Comparison of ENCODE assay signal across 8 mouse cellular contexts in the genomic region with DNA sequence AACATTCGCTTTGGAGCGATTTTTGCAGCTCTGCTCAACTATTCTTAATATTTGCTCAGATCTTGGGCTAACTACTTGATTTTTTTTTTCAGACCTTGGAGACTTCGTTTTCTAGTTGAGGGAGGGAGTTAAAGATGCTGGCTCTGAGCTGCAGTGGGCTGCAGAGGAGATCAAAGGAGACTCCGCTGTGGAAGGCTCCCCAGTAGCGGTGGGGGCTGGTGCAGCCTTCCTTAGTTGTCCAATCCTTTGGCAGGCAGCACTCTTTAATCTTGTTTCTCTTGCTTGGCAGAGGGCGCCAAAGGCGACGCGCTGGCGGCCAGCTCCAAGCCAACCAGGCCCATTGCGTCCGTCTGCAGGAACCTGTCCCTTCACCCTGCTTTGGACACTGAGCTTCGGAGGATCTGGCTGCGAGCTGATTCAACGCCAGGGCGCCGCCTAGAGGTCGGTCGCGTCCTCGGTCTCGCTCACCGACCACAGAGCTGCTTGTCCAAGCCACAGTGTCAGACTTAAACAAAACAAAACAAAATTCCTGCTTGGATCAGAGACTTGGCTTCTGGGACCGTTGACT. TPM values are rescaled to one million over a fixed set of nuclear protein-coding genes. Genes with fewer than 3 reads are reported as not detected.
DNase-seq lines count a peak whose midpoint lies in the region; ATAC-seq and TF ChIP-seq lines count a peak whose summit lies in the region.

No protein-coding gene starts in this region.

- H3K9me3 ChIP-seq in hindbrain, embryonic 11.5 days (ENCODE audit: control insufficient read depth, low read length) = no peaks in the 10 kb centered on the region
- H3K9me3 ChIP-seq in hindbrain, embryonic 14.5 days (ENCODE audit: control insufficient read depth, low read length) = no peaks in the 10 kb centered on the region
- no peaks in the 10 kb centered on the region for H3K9me3 ChIP-seq in MEL (replicated peaks; ENCODE audit: insufficient read depth, low read length)

- 1% methylated on average over 24 of the region's 24 CpGs for WGBS in hindbrain, embryonic 11.5 days
- 1% methylated on average over 24 of the region's 24 CpGs for WGBS in hindbrain, embryonic 14.5 days

- TF ChIP-seq RAD21 in MEL (IDR thresholded peaks at IDR 0.05; ENCODE audit: low read depth, low read length) = peak; percentile 14

- DNase-seq in hindbrain, embryonic 11.5 days (ENCODE audit: low spot score) = peak; percentile 89
- no peak for DNase-seq in hindbrain, embryonic 14.5 days (ENCODE audit: low spot score)
- peak; percentile 55 for DNase-seq in MEL (ENCODE audit: low read depth, low spot score)
- DNase-seq in kidney, postnatal 10 days = peak; percentile 95
- peak; percentile 92 for DNase-seq in mesoderm, embryonic 11.5 days (ENCODE audit: low read depth, low spot score)
- DNase-seq in urinary bladder, postnatal 4 days (ENCODE audit: low spot score in 2 of 2) = peak; percentile 70 to 76
- no peak for DNase-seq in left cerebral cortex, postnatal 36 days (ENCODE audit: low spot score in 2 of 2)

- ATAC-seq in hindbrain, embryonic 11.5 days (ENCODE audit: low FRiP score) = no peak
- no peak for ATAC-seq in hindbrain, embryonic 14.5 days (ENCODE audit: low FRiP score)

- TF ChIP-seq POLR2A in MEL (IDR thresholded peaks at IDR 0.05; ENCODE audit: control insufficient read depth in 1 of 2, insufficient read depth in 1 of 2, low read depth in 1 of 2, low read length in 2 of 2, poor library complexity in 1 of 2) = no peak
- TF ChIP-seq POLR2A in cortical plate, adult 2 months (IDR thresholded peaks at IDR 0.05; ENCODE audit: extremely low read depth, insufficient read depth, low read length) = no peak

- H3K27ac ChIP-seq in hindbrain, embryonic 11.5 days (ENCODE audit: low read depth, low read length) = no peak overlapping the region
- no peak overlapping the region for H3K27ac ChIP-seq in hindbrain, embryonic 14.5 days
- no peak overlapping the region for H3K27ac ChIP-seq in MEL (ENCODE audit: control insufficient read depth, low read depth, low read length)
- H3K27ac ChIP-seq in cortical plate, adult 2 months (ENCODE audit: insufficient read depth, low read length) = no peak overlapping the region

- no peak overlapping the region for H3K4me3 ChIP-seq in hindbrain, embryonic 11.5 days (ENCODE audit: low read depth, low read length)
- no peak overlapping the region for H3K4me3 ChIP-seq in hindbrain, embryonic 14.5 days (replicated peaks; ENCODE audit: low read length)
- no peak overlapping the region for H3K4me3 ChIP-seq in MEL (ENCODE audit: control insufficient read depth in 1 of 2, insufficient read depth in 1 of 2, low read depth in 2 of 2, low read length in 2 of 2)
- no peak overlapping the region for H3K4me3 ChIP-seq in cortical plate, adult 2 months (ENCODE audit: insufficient read depth, low read length)

- intact Hi-C loops in left cerebral cortex, postnatal 36 days (cut with DNase I) = no loop called here

- H3K27me3 ChIP-seq in hindbrain, embryonic 11.5 days (ENCODE audit: control insufficient read depth, insufficient read depth, low read length) = peaks cover 100% of the 10 kb centered on the region
- peaks cover 99% of the 10 kb centered on the region for H3K27me3 ChIP-seq in hindbrain, embryonic 14.5 days (ENCODE audit: control insufficient read depth, insufficient read depth, low read length)
- peaks cover 12% of the 10 kb centered on the region in 2 experiments for H3K27me3 ChIP-seq in MEL (ENCODE audit: control insufficient read depth in 1 of 2, insufficient read depth in 2 of 2, low read length in 2 of 2)

- no peak for TF ChIP-seq EP300 in MEL (IDR thresholded peaks at IDR 0.05; ENCODE audit: low read depth in 1 of 2, low read length in 2 of 2)

- H3K36me3 ChIP-seq in hindbrain, embryonic 11.5 days (ENCODE audit: control insufficient read depth, insufficient read depth, low read length) = no peaks in the 10 kb centered on the region
- no peaks in the 10 kb centered on the region for H3K36me3 ChIP-seq in hindbrain, embryonic 14.5 days (replicated peaks; ENCODE audit: control insufficient read depth, insufficient read depth)
- no peaks in the 10 kb centered on the region for H3K36me3 ChIP-seq in MEL (ENCODE audit: control insufficient read depth in 1 of 2, insufficient read depth in 2 of 2, low read length in 2 of 2)

- H3K4me1 ChIP-seq in hindbrain, embryonic 11.5 days (replicated peaks; ENCODE audit: control insufficient read depth, insufficient read depth, low read length) = no peaks in the 10 kb centered on the region
- H3K4me1 ChIP-seq in hindbrain, embryonic 14.5 days (replicated peaks; ENCODE audit: control insufficient read depth, insufficient read depth, low read length) = no peaks in the 10 kb centered on the region
- H3K4me1 ChIP-seq in MEL (ENCODE audit: control insufficient read depth in 1 of 2, insufficient read depth in 2 of 2, low read length in 2 of 2) = no peaks in the 10 kb centered on the region
- no peaks in the 10 kb centered on the region for H3K4me1 ChIP-seq in cortical plate, adult 2 months (ENCODE audit: control insufficient read depth, insufficient read depth, low read length)

- no peak overlapping the region for H3K9ac ChIP-seq in hindbrain, embryonic 11.5 days (ENCODE audit: low read depth, low read length)
- no peak overlapping the region for H3K9ac ChIP-seq in hindbrain, embryonic 14.5 days
- no peak overlapping the region for H3K9ac ChIP-seq in MEL (ENCODE audit: control insufficient read depth, low read depth, low read length, poor library complexity, severe bottlenecking)

- no peaks in the 10 kb centered on the region for H3K79me2 ChIP-seq in MEL (ENCODE audit: control insufficient read depth, insufficient read depth, low read length, poor library complexity)

- H3K4me2 ChIP-seq in hindbrain, embryonic 11.5 days (replicated peaks; ENCODE audit: low read depth, low read length) = no peak overlapping the region
- no peak overlapping the region for H3K4me2 ChIP-seq in hindbrain, embryonic 14.5 days (replicated peaks)

- peak; percentile 71 to 95 (median 72) for TF ChIP-seq CTCF in MEL (IDR thresholded peaks at IDR 0.05 in 2 of 3, conservative IDR thresholded peaks at IDR 0.05 in 1 of 3; ENCODE audit: control insufficient read depth in 1 of 3, insufficient read depth in 1 of 3, low read depth in 2 of 3, low read length in 3 of 3, poor library complexity in 1 of 3, severe bottlenecking in 1 of 3)
- TF ChIP-seq CTCF in cortical plate, adult 2 months (IDR thresholded peaks at IDR 0.05; ENCODE audit: extremely low read depth, insufficient read depth, low read length) = peak; percentile 12; the same call in 1 of the 2 replicates

TF ChIP-seq in MEL, 35 proteins besides CTCF, POLR2A, EP300 and RAD21:
- TF ChIP-seq SMC3 (IDR thresholded peaks at IDR 0.05; ENCODE audit: low read depth, low read length) = peak; percentile 46
- TF ChIP-seq KAT2A (conservative IDR thresholded peaks at IDR 0.05; ENCODE audit: low read depth, low read length) = no peak
- TF ChIP-seq ZC3H11A (IDR thresholded peaks at IDR 0.05; ENCODE audit: low read depth, low read length) = no peak
- no peak for TF ChIP-seq MXI1 (IDR thresholded peaks at IDR 0.05; ENCODE audit: low read depth, low read length)
- TF ChIP-seq POLR2AphosphoS2 (IDR thresholded peaks at IDR 0.05; ENCODE audit: low read length) = no peak

RNA-seq across cellular contexts. Expression of a gene that starts 9.8 kb away (rescaled TPM):
- polyA plus RNA-seq in hindbrain, embryonic 11.5 days (2014; fragmentation: Nextera tagmentation; extraction: Ambion mirVana) = 0.80 and 3.2 TPM in 2 replicates
- 10.7 and 22.4 TPM in 2 replicates for polyA plus RNA-seq in hindbrain, embryonic 14.5 days (2014; fragmentation: Nextera tagmentation; extraction: Ambion mirVana)
- total RNA-seq in MEL (2012; rRNA removed) = not detected in 2 replicates
- polyA plus RNA-seq in MEL (2012; ENCODE audit: insufficient read depth in 1 of 2, insufficient read length in 2 of 2, low read depth in 1 of 2, low replicate concordance in 2 of 2, missing spikeins in 1 of 2) = not detected
- polyA plus RNA-seq in cortical plate, adult 2 months (2012; rRNA removed) = not detected in 2 replicates
- total RNA-seq in left cerebral cortex, postnatal 36 days (2021) = not detected

RNA-seq across cellular contexts. Expression of a gene that starts 20.3 kb away (rescaled TPM):
- polyA plus RNA-seq in hindbrain, embryonic 11.5 days (2014; fragmentation: Nextera tagmentation; extraction: Ambion mirVana) = 3.1 and 7.0 TPM in 2 replicates
- 41.2 and 50.6 TPM in 2 replicates for polyA plus RNA-seq in hindbrain, embryonic 14.5 days (2014; fragmentation: Nextera tagmentation; extraction: Ambion mirVana)
- not detected in 2 replicates for total RNA-seq in MEL (2012; rRNA removed)
- not detected for polyA plus RNA-seq in MEL (2012; ENCODE audit: insufficient read depth in 1 of 2, insufficient read length in 2 of 2, low read depth in 1 of 2, low replicate concordance in 2 of 2, missing spikeins in 1 of 2)
- not detected in 2 replicates for polyA plus RNA-seq in cortical plate, adult 2 months (2012; rRNA removed)
- total RNA-seq in left cerebral cortex, postnatal 36 days (2021) = not detected

RNA-seq across cellular contexts. Expression of a gene that starts 25.0 kb away (rescaled TPM):
- polyA plus RNA-seq in hindbrain, embryonic 11.5 days (2014; fragmentation: Nextera tagmentation; extraction: Ambion mirVana) = 4.0 and 11.2 TPM in 2 replicates
- polyA plus RNA-seq in hindbrain, embryonic 14.5 days (2014; fragmentation: Nextera tagmentation; extraction: Ambion mirVana) = 40.8 and 45.6 TPM in 2 replicates
- total RNA-seq in MEL (2012; rRNA removed) = not detected in 2 replicates
- polyA plus RNA-seq in MEL (2012; ENCODE audit: insufficient read depth in 1 of 2, insufficient read length in 2 of 2, low read depth in 1 of 2, low replicate concordance in 2 of 2, missing spikeins in 1 of 2) = not detected
- not detected in 2 replicates for polyA plus RNA-seq in cortical plate, adult 2 months (2012; rRNA removed)
- total RNA-seq in left cerebral cortex, postnatal 36 days (2021) = not detected

RNA-seq across cellular contexts. Expression of a gene that starts 30.9 kb away (rescaled TPM):
- polyA plus RNA-seq in hindbrain, embryonic 11.5 days (2014; fragmentation: Nextera tagmentation; extraction: Ambion mirVana) = 15.9 and 38.5 TPM in 2 replicates
- 71.4 and 90.1 TPM in 2 replicates for polyA plus RNA-seq in hindbrain, embryonic 14.5 days (2014; fragmentation: Nextera tagmentation; extraction: Ambion mirVana)
- not detected in 2 replicates for total RNA-seq in MEL (2012; rRNA removed)
- not detected for polyA plus RNA-seq in MEL (2012; ENCODE audit: insufficient read depth in 1 of 2, insufficient read length in 2 of 2, low read depth in 1 of 2, low replicate concordance in 2 of 2, missing spikeins in 1 of 2)
- polyA plus RNA-seq in cortical plate, adult 2 months (2012; rRNA removed) = not detected in 2 replicates
- total RNA-seq in left cerebral cortex, postnatal 36 days (2021) = not detected

RNA-seq across cellular contexts. Expression of a gene that starts 41.7 kb away (rescaled TPM):
- polyA plus RNA-seq in hindbrain, embryonic 11.5 days (2014; fragmentation: Nextera tagmentation; extraction: Ambion mirVana) = 33.1 and 42.5 TPM in 2 replicates
- polyA plus RNA-seq in hindbrain, embryonic 14.5 days (2014; fragmentation: Nextera tagmentation; extraction: Ambion mirVana) = 140 and 157 TPM in 2 replicates
- total RNA-seq in MEL (2012; rRNA removed) = not detected in 2 replicates
- polyA plus RNA-seq in MEL (2012; ENCODE audit: insufficient read depth in 1 of 2, insufficient read length in 2 of 2, low read depth in 1 of 2, low replicate concordance in 2 of 2, missing spikeins in 1 of 2) = not detected
- not detected in 2 replicates for polyA plus RNA-seq in cortical plate, adult 2 months (2012; rRNA removed)
- total RNA-seq in left cerebral cortex, postnatal 36 days (2021) = not detected

Comparison
In these comparisons a context has a peak if more than half of its experiments do, and no peak if none do; other contexts are left out.
1. DNase-seq: peak in hindbrain, embryonic 11.5 days (single experiment), MEL (single experiment), kidney, postnatal 10 days (single experiment), mesoderm, embryonic 11.5 days (single experiment) and urinary bladder, postnatal 4 days (2 of 2); none in hindbrain, embryonic 14.5 days (single experiment) and left cerebral cortex, postnatal 36 days (0 of 2).